Mouse (Mus musculus): Measurements from ENCODE around the gene Spaca5. TPM values are rescaled to one million over a fixed set of nuclear protein-coding genes. Genes with fewer than 3 reads are reported as not detected.

Spaca5 gene
- polyA plus RNA-seq, 1 experiment from 2014 or later, result not detected

Other genes starting within 250 kb of the Spaca5 start
- 5.8 and 7.4 TPM in 2 replicates for gene Timp1, start 198.2 kb upstream of the Spaca5 start, polyA plus RNA-seq (2014; fragmentation: Nextera tagmentation; extraction: Ambion mirVana)
- gene Syn1, start 147.4 kb upstream of the Spaca5 start, polyA plus RNA-seq (2014; fragmentation: Nextera tagmentation; extraction: Ambion mirVana), result 11.5 and 12.6 TPM in 2 replicates
- gene Cfp, start 136.9 kb upstream of the Spaca5 start, polyA plus RNA-seq (2014; fragmentation: Nextera tagmentation; extraction: Ambion mirVana), result 4.5 and 5.7 TPM in 2 replicates
- gene Elk1, start 117.8 kb upstream of the Spaca5 start, polyA plus RNA-seq (2014; fragmentation: Nextera tagmentation; extraction: Ambion mirVana), result 9.9 and 10.0 TPM in 2 replicates
- gene Uxt, start 106.4 kb upstream of the Spaca5 start, polyA plus RNA-seq (2014; fragmentation: Nextera tagmentation; extraction: Ambion mirVana), result 56.2 and 62.6 TPM in 2 replicates
- gene Zfp182, start 6.1 kb upstream of the Spaca5 start, polyA plus RNA-seq (2014; fragmentation: Nextera tagmentation; extraction: Ambion mirVana), result 6.7 and 7.8 TPM in 2 replicates
- 1.7 and 2.6 TPM in 2 replicates for gene Zfp300, start 21.1 kb downstream of the Spaca5 start, polyA plus RNA-seq (2014; fragmentation: Nextera tagmentation; extraction: Ambion mirVana)
- gene Ssxa1, start 47.4 kb downstream of the Spaca5 start, polyA plus RNA-seq (2014; fragmentation: Nextera tagmentation; extraction: Ambion mirVana), result not detected in 2 replicates
- gene Gm21876, start 107.2 kb downstream of the Spaca5 start, polyA plus RNA-seq (2014; fragmentation: Nextera tagmentation; extraction: Ambion mirVana), result not detected in 2 replicates

All from forebrain, embryonic 11.5 days (tissue).